Mouse (Mus musculus) liver, embryonic 16.5 days (tissue): ENCODE measurements at regions not wholly inside any gene's neighbourhood (a gene's known extent, or its start where the extent isn't known, plus 50 kb on each side); places are given as distances from the start of the nearest gene placed in this dataset.
A peak's percentile ranks its signal among the peaks of the same experiment; 100 is the strongest.

Experiments
- ATAC-seq: fragments of 200-750 bp; cut with Nextera tagmentation; 2 replicates; pipeline ENCODE4 v1.8.0; 2017; ENCODE audit warnings: low read depth, mild to moderate bottlenecking, moderate number of reproducible peaks, moderate library complexity
- H3K27ac ChIP-seq: fragments of 300-500 bp; sonication (generic); 2 replicates; pipeline ENCODE4 v1.5.1; 2014; ENCODE audit warnings: mild to moderate bottlenecking, low read length
- H3K27me3 ChIP-seq: fragments of 300-500 bp; sonication (generic); 2 replicates; pipeline ENCODE4 v1.6.1; 2014; ENCODE audit warnings: low read depth, low read length, mixed read lengths; ENCODE audit not compliant: control insufficient read depth, insufficient read depth
- H3K36me3 ChIP-seq: fragments of 300-500 bp; sonication (generic); 2 replicates; pipeline ENCODE4 v1.6.1; 2014; ENCODE audit warnings: mild to moderate bottlenecking; ENCODE audit not compliant: control insufficient read depth, insufficient read depth
- H3K4me1 ChIP-seq: fragments of 300-500 bp; sonication (generic); 2 replicates; pipeline ENCODE4 v1.6.1; 2014; ENCODE audit warnings: low read depth, low read length, mixed read lengths; ENCODE audit not compliant: control insufficient read depth
- H3K4me2 ChIP-seq: fragments of 300-500 bp; sonication (generic); 2 replicates; pipeline ENCODE4 v1.6.1; 2014; ENCODE audit warnings: low read depth, low read length, mixed read lengths
- H3K4me3 ChIP-seq: fragments of 300-500 bp; sonication (generic); 2 replicates; pipeline ENCODE4 v1.5.1; 2014; ENCODE audit warnings: low read depth, mild to moderate bottlenecking, low read length
- H3K9ac ChIP-seq: fragments of 300-500 bp; sonication (generic); 2 replicates; pipeline ENCODE4 v1.6.1; 2014; ENCODE audit warnings: low read depth, low read length
- H3K9me3 ChIP-seq: fragments of 300-500 bp; sonication (generic); replicated peaks from 2 replicates; pipeline ENCODE4 v1.6.1; 2016; ENCODE audit warnings: low read length; ENCODE audit not compliant: control insufficient read depth
- WGBS: fragments of 180-500 bp; shearing (Covaris S2); extraction: QIAGEN DNeasy Blood & Tissue Kit; methylation state at CpG from one replicate; pipeline ENCODE4 v1.1.7; 2014; ENCODE audit not compliant: insufficient replicate concordance; 5-methylcytosine and 5-hydroxymethylcytosine counted together

DNA sequence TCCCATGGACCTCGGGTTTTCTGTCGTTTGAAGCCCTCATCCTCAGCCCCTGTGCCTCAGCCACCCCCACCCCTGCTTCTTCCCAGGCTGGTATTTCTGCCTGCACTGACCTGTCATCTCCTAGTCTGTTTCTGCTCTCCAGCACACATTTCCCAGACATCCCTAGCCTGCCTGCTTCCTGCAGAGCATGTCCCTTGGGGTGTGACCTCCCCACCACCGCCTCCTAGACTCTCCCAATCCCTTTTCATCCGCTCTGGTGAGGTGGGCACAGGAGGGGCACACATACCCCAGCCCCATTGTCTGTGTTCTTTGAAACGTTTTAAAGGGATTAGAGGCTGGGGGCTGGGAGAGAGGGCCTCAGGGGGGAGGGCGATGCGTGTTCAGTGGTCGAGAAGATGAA, 86.6 kb upstream of the Unc5b start:
- Histone ChIP-seq H3K27ac (no peak overlapping the region), H3K4me1 (no peaks in the 10 kb centered on the region), H3K4me2 (no peak overlapping the region), H3K27me3 (no peaks in the 10 kb centered on the region), H3K9me3 (no peaks in the 10 kb centered on the region), H3K4me3 (no peak overlapping the region), H3K9ac (no peak overlapping the region), H3K36me3 (no peaks in the 10 kb centered on the region)
- 30% methylated on average over 8 of the region's 8 CpGs for WGBS
- ATAC-seq = no peak

DNA sequence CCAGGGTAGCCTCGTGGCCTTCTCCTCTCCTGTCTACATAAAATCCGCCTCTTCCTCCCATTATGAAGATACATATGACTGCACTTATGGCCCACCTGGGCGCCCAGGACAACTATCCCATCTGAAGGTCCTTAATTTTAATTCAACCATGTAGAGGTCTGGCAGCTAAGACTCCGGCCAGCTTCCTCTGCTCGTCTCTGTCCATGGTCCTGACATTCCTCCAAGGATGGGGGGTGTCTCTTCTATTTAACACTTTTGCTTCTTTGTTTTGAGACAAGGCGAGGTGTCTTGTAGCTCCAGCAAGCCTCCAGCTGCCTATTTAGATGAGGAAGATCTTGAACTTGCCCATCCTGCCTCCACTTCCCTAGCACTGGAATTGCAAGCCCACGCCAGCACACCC, 83.0 kb upstream of the Unc5b start:
- Histone ChIP-seq H3K4me3 (no peak overlapping the region), H3K36me3 (no peaks in the 10 kb centered on the region), H3K9me3 (no peaks in the 10 kb centered on the region), H3K27me3 (no peaks in the 10 kb centered on the region), H3K4me1 (no peaks in the 10 kb centered on the region), H3K4me2 (no peak overlapping the region), H3K9ac (no peak overlapping the region), H3K27ac (no peak overlapping the region)
- 19% methylated on average over 7 of the region's 7 CpGs for WGBS
- ATAC-seq = no peak

- no peaks in the 10 kb centered on the region for H3K4me1 ChIP-seq
- no peak overlapping the region for H3K9ac ChIP-seq
- no peaks in the 10 kb centered on the region for H3K9me3 ChIP-seq
- ATAC-seq = no peak
- no peak overlapping the region for H3K27ac ChIP-seq
- H3K4me2 ChIP-seq = no peak overlapping the region
- WGBS = 63% methylated on average over 11 of the region's 11 CpGs
- H3K27me3 ChIP-seq = no peaks in the 10 kb centered on the region
- H3K4me3 ChIP-seq = no peak overlapping the region
- H3K36me3 ChIP-seq = no peaks in the 10 kb centered on the region
These were observed 82.1 kb upstream of the Unc5b start for GRCm38 (mm10) chr10:60913456-60913900.

DNA sequence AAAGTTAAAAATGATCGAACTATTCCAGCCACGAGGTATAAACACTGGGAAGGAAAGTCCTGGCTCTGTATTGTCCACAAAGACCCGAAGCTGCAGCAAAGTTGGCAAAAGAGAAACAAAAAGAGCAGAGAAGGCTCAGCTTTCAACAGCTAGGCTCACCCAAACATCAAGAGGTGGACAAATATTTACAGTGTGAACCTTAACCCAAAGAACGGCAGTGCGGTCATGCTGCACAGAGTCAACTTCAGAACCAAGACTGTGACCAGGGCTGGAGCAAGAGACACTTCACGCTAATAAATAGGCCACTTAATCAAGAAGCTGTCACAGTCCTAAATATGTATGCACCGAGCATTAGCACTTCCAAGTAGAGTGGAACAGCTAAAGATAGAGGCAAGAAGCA, 73.0 kb upstream of the Unc5b start:
- Histone ChIP-seq H3K4me2 (no peak overlapping the region), H3K9me3 (no peaks in the 10 kb centered on the region), H3K27me3 (no peaks in the 10 kb centered on the region), H3K36me3 (no peaks in the 10 kb centered on the region), H3K4me1 (no peaks in the 10 kb centered on the region), H3K27ac (no peak overlapping the region), H3K9ac (no peak overlapping the region), H3K4me3 (no peak overlapping the region)
- peak; percentile 74 for ATAC-seq
- 58% methylated on average over 7 of the region's 7 CpGs for WGBS

DNA sequence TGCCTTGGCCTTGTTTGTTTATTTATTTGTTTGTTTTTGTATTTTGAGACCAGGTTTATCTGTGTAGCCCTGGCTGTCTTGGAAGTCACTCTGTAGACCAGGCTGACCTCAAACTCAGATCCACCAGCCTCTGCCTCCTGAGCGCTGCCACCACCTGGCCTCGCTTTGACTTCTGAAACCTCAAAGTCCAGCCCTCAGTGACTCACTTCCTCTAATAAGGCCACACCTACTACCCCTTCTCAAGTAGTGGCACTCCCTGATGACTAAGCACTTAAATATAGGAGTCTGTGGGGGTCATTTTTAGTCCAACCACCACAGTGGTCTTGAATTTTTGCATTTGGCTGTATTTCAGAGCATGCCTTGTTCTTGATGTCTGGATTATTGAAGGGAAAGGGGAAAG, 69.6 kb upstream of the Unc5b start:
- WGBS = 36% methylated on average over 2 of the region's 2 CpGs
- no peak for ATAC-seq

GRCm38 (mm10) chr10:60893810-60894147, 62.4 kb upstream of the Unc5b start:
- no peaks in the 10 kb centered on the region for H3K27me3 ChIP-seq
- ATAC-seq = no peak
- no peak overlapping the region for H3K4me2 ChIP-seq
- no peaks in the 10 kb centered on the region for H3K4me1 ChIP-seq
- H3K36me3 ChIP-seq = no peaks in the 10 kb centered on the region
- H3K9me3 ChIP-seq = no peaks in the 10 kb centered on the region
- H3K27ac ChIP-seq = no peak overlapping the region
- H3K9ac ChIP-seq = no peak overlapping the region
- WGBS = 39% methylated on average over 4 of the region's 4 CpGs
- H3K4me3 ChIP-seq = no peak overlapping the region

More for the DNA sequence above, 69.6 kb upstream of the Unc5b start:
- H3K9ac ChIP-seq = no peak overlapping the region
- H3K27me3 ChIP-seq = no peaks in the 10 kb centered on the region
- H3K4me2 ChIP-seq = no peak overlapping the region
- H3K27ac ChIP-seq = no peak overlapping the region
- no peaks in the 10 kb centered on the region for H3K36me3 ChIP-seq
- H3K4me3 ChIP-seq = no peak overlapping the region
- H3K4me1 ChIP-seq = no peaks in the 10 kb centered on the region
- H3K9me3 ChIP-seq = no peaks in the 10 kb centered on the region

- ATAC-seq = no peak
- H3K4me1 ChIP-seq = no peaks in the 10 kb centered on the region
- no peaks in the 10 kb centered on the region for H3K27me3 ChIP-seq
- H3K36me3 ChIP-seq = no peaks in the 10 kb centered on the region
- H3K9ac ChIP-seq = no peak overlapping the region
- H3K4me3 ChIP-seq = no peak overlapping the region
- 65% methylated on average over 22 of the region's 22 CpGs for WGBS
- no peak overlapping the region for H3K27ac ChIP-seq
- no peaks in the 10 kb centered on the region for H3K9me3 ChIP-seq
- H3K4me2 ChIP-seq = no peak overlapping the region
These were observed 61.9 kb upstream of the Unc5b start for GRCm38 (mm10) chr10:60893130-60893809.

DNA sequence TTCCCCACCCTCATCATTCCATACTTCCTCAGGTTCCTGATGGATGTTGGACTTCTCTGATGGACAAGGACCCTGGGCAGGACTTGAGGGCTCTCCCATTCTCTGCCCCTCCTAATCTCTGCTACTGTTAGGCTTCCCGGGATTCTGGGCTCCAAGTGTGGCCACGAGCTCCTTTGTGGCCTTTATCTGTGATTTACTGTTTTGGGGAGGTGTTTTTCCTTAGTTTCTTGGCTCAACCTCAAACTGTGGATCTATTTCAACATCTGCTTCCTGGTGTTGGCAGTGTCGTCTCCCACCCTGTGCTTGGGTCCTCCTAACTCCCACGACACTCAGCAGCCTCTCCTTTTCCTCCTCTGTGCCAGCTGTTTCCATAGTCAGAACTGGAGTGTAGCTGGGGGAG, 61.3 kb upstream of the Unc5b start:
- no peak overlapping the region for H3K4me3 ChIP-seq
- H3K9ac ChIP-seq = no peak overlapping the region
- 23% methylated on average over 4 of the region's 4 CpGs for WGBS
- H3K4me1 ChIP-seq = no peaks in the 10 kb centered on the region
- no peak overlapping the region for H3K27ac ChIP-seq
- no peak for ATAC-seq
- H3K4me2 ChIP-seq = no peak overlapping the region
- H3K9me3 ChIP-seq = no peaks in the 10 kb centered on the region
- H3K36me3 ChIP-seq = no peaks in the 10 kb centered on the region
- H3K27me3 ChIP-seq = no peaks in the 10 kb centered on the region

GRCm38 (mm10) chr10:60891476-60892170, 60.2 kb upstream of the Unc5b start:
- H3K27me3 ChIP-seq = no peaks in the 10 kb centered on the region
- no peak for ATAC-seq
- no peaks in the 10 kb centered on the region for H3K4me1 ChIP-seq
- H3K4me2 ChIP-seq = no peak overlapping the region
- no peak overlapping the region for H3K9ac ChIP-seq
- no peaks in the 10 kb centered on the region for H3K36me3 ChIP-seq
- WGBS = 70% methylated on average over 13 of the region's 13 CpGs
- H3K4me3 ChIP-seq = no peak overlapping the region
- no peaks in the 10 kb centered on the region for H3K9me3 ChIP-seq
- H3K27ac ChIP-seq = no peak overlapping the region
